Mouse (Mus musculus) right cerebral cortex, postnatal 25 days (tissue): ENCODE measurements around the gene Stmn3.

Source experiments
- DNase-seq: peaks from one replicate; pipeline ENCODE4 v3.0.0; 2022

Gene Stmn3

DNA sequence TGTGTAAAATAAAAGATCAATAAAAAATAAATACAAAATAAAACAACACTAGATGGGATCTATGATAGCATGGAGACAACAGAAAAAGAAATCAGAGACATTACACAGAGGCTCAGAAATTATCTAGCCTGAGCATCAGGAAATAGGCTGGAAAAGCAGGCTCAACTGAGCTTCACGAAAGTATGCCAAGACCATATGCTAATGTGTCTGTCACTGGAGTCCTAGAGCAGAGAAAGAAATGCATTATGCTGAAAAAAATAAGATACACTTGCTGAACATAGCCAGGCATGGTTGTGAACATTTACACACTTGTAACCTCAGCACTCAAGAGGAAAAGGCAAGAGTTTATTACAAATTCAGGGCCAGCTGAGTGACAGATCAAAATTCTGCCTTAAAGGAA lies 34.3 kb downstream of the Stmn3 start:
- no peak for DNase-seq

DNA sequence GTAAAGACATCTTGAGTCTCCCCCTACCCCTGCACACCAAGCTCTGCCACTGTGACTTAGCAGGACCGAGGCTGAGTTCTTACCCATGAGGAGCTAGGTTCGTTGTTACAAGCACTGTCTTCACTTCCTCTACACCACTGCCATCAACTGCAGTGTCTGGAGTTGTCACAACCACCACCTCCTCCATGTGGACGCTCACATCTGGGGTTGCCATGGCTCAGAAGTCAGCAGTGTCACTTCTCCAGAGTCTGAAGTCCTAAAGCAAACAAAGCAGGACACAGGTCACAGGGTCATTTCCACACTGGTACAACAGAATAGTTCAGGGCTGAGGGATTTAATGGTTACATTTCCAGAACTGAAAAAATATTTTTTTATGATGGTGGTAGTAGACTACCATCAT lies 36.4 kb downstream of the Stmn3 start:
- no peak for DNase-seq

DNA sequence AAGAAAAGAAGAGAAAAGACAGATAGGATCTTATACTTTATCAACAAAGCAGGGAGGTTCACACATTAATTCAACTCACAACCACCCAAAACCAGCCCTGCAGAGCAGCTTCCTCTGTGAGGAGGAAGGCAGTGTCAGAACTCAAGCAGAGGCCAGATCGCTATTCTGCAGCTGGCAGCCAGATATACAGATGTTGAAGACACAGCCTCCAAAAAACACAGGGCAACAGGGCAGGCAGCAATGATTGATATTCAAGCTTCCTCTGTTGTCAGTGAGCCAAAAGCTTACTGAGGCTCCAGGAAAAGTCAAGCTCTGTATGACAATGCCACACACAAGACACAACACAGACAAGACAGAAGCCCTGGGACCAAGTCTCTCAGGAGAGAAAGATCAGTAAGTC lies 37.5 kb downstream of the Stmn3 start:
- no peak for DNase-seq

DNA sequence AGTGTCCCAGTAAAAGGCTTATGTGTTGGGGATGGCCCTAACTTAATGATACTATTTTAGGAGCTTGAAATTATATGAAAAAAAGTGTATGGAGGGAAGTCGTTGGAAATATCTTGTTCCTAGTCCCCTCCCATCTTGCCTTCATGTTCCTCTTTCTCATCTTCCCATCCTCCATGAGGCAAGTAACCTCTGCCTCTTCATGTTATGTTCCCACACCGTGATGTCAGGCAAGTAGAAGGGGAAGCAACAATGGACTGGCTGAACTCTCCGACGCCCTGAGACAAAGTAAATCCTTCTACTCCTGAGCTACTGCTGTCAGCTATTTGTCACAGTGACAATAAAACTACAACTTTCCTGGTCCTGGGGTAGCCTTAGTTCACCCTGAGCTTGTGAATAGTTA lies 39.7 kb downstream of the Stmn3 start:
- DNase-seq, result no peak

DNA sequence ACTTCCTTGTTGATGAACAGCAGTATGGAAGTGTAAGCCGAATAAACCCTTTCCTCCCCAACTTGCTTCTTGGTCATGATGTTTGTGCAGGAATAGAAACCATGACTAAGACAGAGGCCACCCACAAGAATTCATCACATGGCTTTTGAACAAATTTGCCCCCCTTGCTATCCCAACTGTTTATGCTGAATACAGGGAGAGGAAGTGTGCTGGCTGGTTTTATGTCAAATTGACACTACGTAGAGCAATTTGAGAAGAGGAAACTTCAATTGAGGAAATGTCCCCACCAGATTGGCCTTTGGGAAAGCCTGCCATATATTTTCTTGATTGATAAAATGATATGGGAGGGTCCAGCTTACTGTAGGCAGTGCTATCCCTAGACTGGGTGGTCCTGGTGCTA lies 40.5 kb downstream of the Stmn3 start:
- DNase-seq, result no peak

DNA sequence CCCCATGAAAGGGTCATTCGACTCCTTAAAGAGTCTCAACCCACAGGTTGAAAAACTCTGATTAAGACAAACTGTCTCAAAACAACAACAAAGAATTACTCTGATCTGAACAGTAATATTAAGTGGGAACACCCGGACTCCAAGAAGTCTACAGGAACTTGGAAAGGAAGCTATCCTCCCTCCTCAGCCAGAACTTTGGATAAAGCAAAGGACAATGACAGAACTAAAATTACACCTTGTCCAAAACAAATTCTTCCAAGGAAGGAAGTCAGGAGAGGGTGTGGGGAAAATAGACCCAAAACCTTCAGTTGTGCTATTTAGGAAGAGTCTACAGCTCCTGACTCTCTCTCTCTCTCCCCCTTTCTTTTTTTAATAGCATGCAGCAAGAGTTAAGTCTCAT lies 42.2 kb downstream of the Stmn3 start:
- DNase-seq, result no peak

DNA sequence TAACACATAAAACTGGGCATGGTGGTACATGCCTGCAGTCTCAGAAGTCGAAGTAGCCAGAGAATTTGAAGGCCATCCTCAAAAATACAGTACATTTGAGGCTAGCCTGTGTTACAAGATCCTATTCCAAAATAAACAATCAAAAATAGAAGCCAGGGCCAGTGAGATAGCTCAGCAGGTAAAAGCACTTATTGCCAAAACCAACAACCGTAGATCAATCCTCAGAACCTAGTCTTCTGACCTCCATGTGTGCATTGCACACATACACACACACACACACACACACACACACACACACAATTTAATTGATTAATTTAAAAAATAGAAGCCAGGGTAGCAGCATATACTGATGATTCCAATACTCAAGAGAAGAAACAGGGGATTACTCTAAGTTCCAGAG lies 47.5 kb downstream of the Stmn3 start:
- no peak for DNase-seq
